Mouse (Mus musculus): Measurements from ENCODE around the gene Snrnp35. TPM values are rescaled to one million over a fixed set of nuclear protein-coding genes. Genes with fewer than 3 reads are reported as not detected.

The Snrnp35 gene
- polyA plus RNA-seq, 1 experiment, result 18.9 TPM

DNA sequence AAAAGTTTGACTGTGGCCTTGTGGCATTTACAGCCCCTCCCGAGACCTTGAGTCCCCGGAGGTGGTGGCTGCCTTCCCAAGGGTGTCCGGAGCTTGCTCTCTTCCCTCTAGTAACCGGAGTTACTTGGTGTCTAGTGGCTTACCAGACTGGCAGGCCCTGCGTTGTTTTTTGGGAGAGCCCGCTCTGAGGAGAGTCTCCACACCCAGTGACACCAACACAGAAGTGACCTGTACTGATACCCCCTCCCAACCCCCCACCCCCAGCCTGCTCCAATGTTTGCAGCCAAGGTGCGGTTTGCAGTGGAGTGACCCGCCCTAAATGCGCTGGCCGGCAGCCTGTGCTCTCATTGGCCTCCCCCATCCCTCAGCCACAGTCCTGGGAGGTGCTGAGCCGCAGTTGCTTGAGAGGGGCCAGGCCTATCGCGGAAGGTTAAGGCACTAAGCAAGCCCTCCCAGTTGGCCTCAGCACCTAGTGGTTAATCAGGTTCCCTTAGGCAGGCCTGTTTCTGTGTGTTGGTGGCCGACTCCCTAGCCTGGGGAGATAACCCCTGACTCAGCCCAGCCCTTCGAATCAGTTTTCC lies 36.5 kb upstream of the Snrnp35 start:
- H3K4me3 ChIP-seq, result peak overlapping the region; percentile 58
- peak overlapping the region; percentile 74 for H3K4me2 ChIP-seq (ENCODE audit: low read depth)
- H3K79me2 ChIP-seq (ENCODE audit: control insufficient read depth, insufficient read depth), result peaks cover 70% of the 10 kb centered on the region
- peaks cover 21% of the 10 kb centered on the region for H3K36me3 ChIP-seq (ENCODE audit: control insufficient read depth, insufficient read depth)
- peak overlapping the region; percentile 98 for H3ac ChIP-seq (ENCODE audit: control insufficient read depth, insufficient read length)
- no peaks in the 10 kb centered on the region for H3K27me3 ChIP-seq (ENCODE audit: control insufficient read depth, insufficient read depth, insufficient read length)
- TF ChIP-seq TCF12 (IDR thresholded peaks at IDR 0.05; ENCODE audit: insufficient read depth, poor library complexity, severe bottlenecking) (no peak), TCF3 (IDR thresholded peaks at IDR 0.05; ENCODE audit: insufficient read length, low read depth) (no peak), SRF (IDR thresholded peaks at IDR 0.05; ENCODE audit: control insufficient read depth, insufficient read length, low read depth) (no peak), REST (IDR thresholded peaks at IDR 0.05; ENCODE audit: insufficient read depth, insufficient read length) (no peak), POLR2A (IDR thresholded peaks at IDR 0.05; ENCODE audit: insufficient read length, low read depth) (peak; percentile 23), MYOG (IDR thresholded peaks at IDR 0.05; ENCODE audit: control insufficient read depth in 1 of 3, insufficient read depth in 1 of 3, insufficient read length in 2 of 3, low read depth in 2 of 3) (peak in 1 of 3 experiments; percentile 44), MAX (IDR thresholded peaks at IDR 0.05; ENCODE audit: low read depth) (no peak), CEBPB (IDR thresholded peaks at IDR 0.05; ENCODE audit: insufficient read depth, poor library complexity, severe bottlenecking) (no peak), MYOD1 (IDR thresholded peaks at IDR 0.05; ENCODE audit: control insufficient read depth in 1 of 3, insufficient read length in 2 of 3, low read depth in 2 of 3) (no peak), POLR2AphosphoS2 (IDR thresholded peaks at IDR 0.05; ENCODE audit: insufficient read length, low read depth) (peak; percentile 69), E2F4 (IDR thresholded peaks at IDR 0.05; ENCODE audit: insufficient read depth) (no peak), USF1 (IDR thresholded peaks at IDR 0.05; ENCODE audit: low read depth) (no peak)

DNA sequence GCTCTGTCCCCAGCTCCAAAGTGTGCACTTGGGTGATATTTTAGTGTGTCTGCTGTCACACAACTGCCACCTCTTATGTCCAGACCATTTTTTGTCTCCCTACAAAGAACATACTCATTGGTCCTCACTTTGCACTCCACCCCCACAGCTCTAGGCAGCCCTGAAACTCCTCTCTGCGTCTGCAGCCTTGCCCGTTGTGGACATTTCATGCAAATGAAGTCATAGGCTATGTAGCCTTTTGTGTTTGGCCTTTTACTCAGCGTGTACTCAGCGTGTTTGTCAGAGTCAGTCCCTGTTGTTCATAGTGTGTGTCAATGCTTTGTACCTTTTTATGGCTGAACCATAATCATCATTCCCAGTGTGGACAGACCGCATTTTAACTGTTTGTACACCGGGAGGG lies 33.4 kb upstream of the Snrnp35 start:
- H3K79me2 ChIP-seq (ENCODE audit: control insufficient read depth, insufficient read depth), result peaks cover 40% of the 10 kb centered on the region
- TF ChIP-seq POLR2AphosphoS2 (IDR thresholded peaks at IDR 0.05; ENCODE audit: insufficient read length, low read depth) (no peak), CEBPB (IDR thresholded peaks at IDR 0.05; ENCODE audit: insufficient read depth, poor library complexity, severe bottlenecking) (no peak), POLR2A (IDR thresholded peaks at IDR 0.05; ENCODE audit: insufficient read length, low read depth) (no peak), E2F4 (IDR thresholded peaks at IDR 0.05; ENCODE audit: insufficient read depth) (no peak)
- no peaks in the 10 kb centered on the region for H3K27me3 ChIP-seq (ENCODE audit: control insufficient read depth, insufficient read depth, insufficient read length)
- H3K4me2 ChIP-seq (ENCODE audit: low read depth), result no peak overlapping the region
- no peak overlapping the region for H3ac ChIP-seq (ENCODE audit: control insufficient read depth, insufficient read length)
- H3K4me3 ChIP-seq, result no peak overlapping the region
- H3K36me3 ChIP-seq (ENCODE audit: control insufficient read depth, insufficient read depth), result peaks cover 39% of the 10 kb centered on the region

DNA sequence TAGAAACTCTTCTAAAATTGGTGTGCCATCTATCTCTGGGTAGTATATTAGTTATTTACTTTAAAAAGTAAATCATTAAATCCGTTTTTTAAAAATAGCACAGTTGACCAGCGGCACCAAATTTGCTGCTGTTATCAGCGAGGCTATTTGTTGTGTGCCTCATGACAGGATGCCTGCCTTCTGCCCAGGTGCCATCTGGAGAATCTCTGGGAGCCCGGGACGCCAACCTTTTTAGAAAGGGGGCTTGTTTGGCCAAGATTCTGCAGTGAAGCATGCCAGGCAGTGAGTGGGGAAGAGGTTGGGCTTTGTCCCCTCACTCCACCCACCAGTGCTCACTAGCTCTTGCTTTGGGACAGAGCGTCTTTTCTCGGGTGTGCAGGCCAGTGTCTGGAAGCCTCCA lies 32.9 kb upstream of the Snrnp35 start:
- Histone ChIP-seq H3K79me2 (ENCODE audit: control insufficient read depth, insufficient read depth) (peaks cover 37% of the 10 kb centered on the region), H3K4me3 (no peak overlapping the region), H3K27me3 (ENCODE audit: control insufficient read depth, insufficient read depth, insufficient read length) (no peaks in the 10 kb centered on the region), H3K4me2 (ENCODE audit: low read depth) (no peak overlapping the region), H3K36me3 (ENCODE audit: control insufficient read depth, insufficient read depth) (peaks cover 45% of the 10 kb centered on the region), H3ac (ENCODE audit: control insufficient read depth, insufficient read length) (no peak overlapping the region)
- TF ChIP-seq USF1 (IDR thresholded peaks at IDR 0.05; ENCODE audit: low read depth), result no peak
- TF ChIP-seq MYOG (IDR thresholded peaks at IDR 0.05; ENCODE audit: control insufficient read depth in 1 of 3, insufficient read depth in 1 of 3, insufficient read length in 2 of 3, low read depth in 2 of 3), result no peak
- no peak for TF ChIP-seq POLR2AphosphoS2 (IDR thresholded peaks at IDR 0.05; ENCODE audit: insufficient read length, low read depth)
- no peak for TF ChIP-seq POLR2A (IDR thresholded peaks at IDR 0.05; ENCODE audit: insufficient read length, low read depth)
- TF ChIP-seq REST (IDR thresholded peaks at IDR 0.05; ENCODE audit: insufficient read depth, insufficient read length), result no peak
- TF ChIP-seq TCF3 (IDR thresholded peaks at IDR 0.05; ENCODE audit: insufficient read length, low read depth), result no peak
- TF ChIP-seq SRF (IDR thresholded peaks at IDR 0.05; ENCODE audit: control insufficient read depth, insufficient read length, low read depth), result no peak
- no peak for TF ChIP-seq TCF12 (IDR thresholded peaks at IDR 0.05; ENCODE audit: insufficient read depth, poor library complexity, severe bottlenecking)
- TF ChIP-seq CEBPB (IDR thresholded peaks at IDR 0.05; ENCODE audit: insufficient read depth, poor library complexity, severe bottlenecking), result no peak
- no peak for TF ChIP-seq MAX (IDR thresholded peaks at IDR 0.05; ENCODE audit: low read depth)
- TF ChIP-seq MYOD1 (IDR thresholded peaks at IDR 0.05; ENCODE audit: control insufficient read depth in 1 of 3, insufficient read length in 2 of 3, low read depth in 2 of 3), result no peak
- TF ChIP-seq E2F4 (IDR thresholded peaks at IDR 0.05; ENCODE audit: insufficient read depth), result no peak

DNA sequence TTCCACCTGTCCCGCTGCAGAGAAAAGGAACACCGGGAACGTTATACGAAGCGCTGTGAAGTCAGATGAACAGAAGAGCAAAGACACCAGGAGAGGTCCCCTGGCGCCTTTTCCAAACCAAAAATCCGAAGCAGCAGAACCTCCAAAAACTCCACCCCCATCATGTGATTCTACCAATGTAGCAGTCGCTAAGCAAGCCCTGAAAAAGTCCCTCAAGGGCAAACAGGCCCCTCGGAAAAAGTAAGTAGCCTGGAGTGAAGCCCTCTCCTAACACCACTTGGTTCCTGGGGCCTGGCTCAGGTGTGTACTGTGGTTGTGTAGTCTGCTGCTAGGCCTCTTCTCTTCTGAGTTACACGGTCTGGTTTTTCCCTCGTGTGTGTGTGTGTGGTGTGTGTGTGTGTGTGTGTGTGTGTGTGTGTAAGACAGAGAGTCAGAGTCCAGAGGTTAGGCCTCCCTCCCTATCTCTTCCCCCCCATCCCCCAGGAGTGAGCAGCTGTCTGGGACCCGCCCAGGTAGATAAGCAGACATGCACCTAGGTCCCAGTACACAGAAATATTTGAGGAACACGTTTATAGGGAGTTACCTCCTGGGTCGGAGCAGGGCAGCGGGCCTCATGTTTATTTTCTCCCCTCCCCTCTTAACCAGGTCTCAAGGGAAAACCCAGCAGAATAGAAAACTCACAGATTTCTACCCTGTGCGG lies 32.1 kb upstream of the Snrnp35 start:
- Histone ChIP-seq H3K36me3 (ENCODE audit: control insufficient read depth, insufficient read depth) (peaks cover 46% of the 10 kb centered on the region), H3ac (ENCODE audit: control insufficient read depth, insufficient read length) (no peak overlapping the region), H3K4me2 (ENCODE audit: low read depth) (no peak overlapping the region), H3K79me2 (ENCODE audit: control insufficient read depth, insufficient read depth) (peaks cover 37% of the 10 kb centered on the region), H3K27me3 (ENCODE audit: control insufficient read depth, insufficient read depth, insufficient read length) (no peaks in the 10 kb centered on the region), H3K4me3 (no peak overlapping the region)
- TF ChIP-seq REST (IDR thresholded peaks at IDR 0.05; ENCODE audit: insufficient read depth, insufficient read length) (no peak), SRF (IDR thresholded peaks at IDR 0.05; ENCODE audit: control insufficient read depth, insufficient read length, low read depth) (no peak), POLR2A (IDR thresholded peaks at IDR 0.05; ENCODE audit: insufficient read length, low read depth) (no peak), MYOD1 (IDR thresholded peaks at IDR 0.05; ENCODE audit: control insufficient read depth in 1 of 3, insufficient read length in 2 of 3, low read depth in 2 of 3) (no peak), CEBPB (IDR thresholded peaks at IDR 0.05; ENCODE audit: insufficient read depth, poor library complexity, severe bottlenecking) (no peak), MYOG (IDR thresholded peaks at IDR 0.05; ENCODE audit: control insufficient read depth in 1 of 3, insufficient read depth in 1 of 3, insufficient read length in 2 of 3, low read depth in 2 of 3) (no peak), TCF3 (IDR thresholded peaks at IDR 0.05; ENCODE audit: insufficient read length, low read depth) (no peak), TCF12 (IDR thresholded peaks at IDR 0.05; ENCODE audit: insufficient read depth, poor library complexity, severe bottlenecking) (no peak), MAX (IDR thresholded peaks at IDR 0.05; ENCODE audit: low read depth) (no peak), POLR2AphosphoS2 (IDR thresholded peaks at IDR 0.05; ENCODE audit: insufficient read length, low read depth) (no peak), USF1 (IDR thresholded peaks at IDR 0.05; ENCODE audit: low read depth) (no peak), E2F4 (IDR thresholded peaks at IDR 0.05; ENCODE audit: insufficient read depth) (no peak)
